Comparison of ENCODE assay signal across 9 mouse cellular contexts in the genomic region with DNA sequence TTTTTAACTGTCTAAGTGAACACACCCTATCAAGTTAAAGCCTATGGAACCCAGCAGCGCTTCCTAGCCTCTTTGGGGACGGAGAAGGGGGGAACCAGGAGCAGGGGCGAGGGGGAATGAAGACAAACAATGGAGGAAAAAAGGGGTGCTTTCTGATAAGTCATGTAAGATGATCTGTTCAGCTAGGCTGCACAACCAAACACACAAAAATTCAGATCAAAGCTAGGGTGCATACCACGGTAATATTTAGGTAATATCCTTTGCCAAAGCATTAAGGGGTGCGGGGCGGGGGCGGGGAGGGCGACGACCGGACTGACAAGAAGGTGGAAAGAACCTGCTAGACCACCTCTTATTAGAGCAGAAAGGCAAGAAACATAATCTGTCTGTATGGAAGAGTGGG. TPM values are rescaled to one million over a fixed set of nuclear protein-coding genes. Genes with fewer than 3 reads are reported as not detected.
A peak's percentile ranks its signal among the peaks of the same experiment; 100 is the strongest.
DNase-seq lines count a peak whose midpoint lies in the region; ATAC-seq lines count a peak whose summit lies in the region.
"Had no signal": no experiment of that assay in that cellular context is flagged by ENCODE, and none has a peak within 500 bp of the region (broad histone marks: within the 10 kb centered on the region; RNA-seq: fewer than 3 reads in every experiment).

No protein-coding gene starts in this region.

- H3K36me3 ChIP-seq in megakaryocyte, embryonic 14.5 days (replicated peaks; ENCODE audit: low read length), result no peaks in the 10 kb centered on the region
- no peaks in the 10 kb centered on the region for H3K36me3 ChIP-seq in forebrain, embryonic 13.5 days (ENCODE audit: poor library complexity, severe bottlenecking)
- no peaks in the 10 kb centered on the region for H3K36me3 ChIP-seq in liver, embryonic 13.5 days
- H3K36me3 ChIP-seq in stomach, embryonic 16.5 days (ENCODE audit: control insufficient read depth, insufficient read depth, low read length), result no peaks in the 10 kb centered on the region

- H3K27ac ChIP-seq in forebrain, embryonic 13.5 days, result peak overlapping the region; percentile 96; the same call in 1 of the 2 replicates
- no peak overlapping the region for H3K27ac ChIP-seq in liver, embryonic 13.5 days
- no peak overlapping the region for H3K27ac ChIP-seq in stomach, embryonic 16.5 days (ENCODE audit: low read length)

- H3K9ac ChIP-seq in forebrain, embryonic 13.5 days, result peak overlapping the region; percentile 98
- peak overlapping the region; percentile 8; the same call in 1 of the 2 replicates for H3K9ac ChIP-seq in liver, embryonic 13.5 days
- H3K9ac ChIP-seq in stomach, embryonic 16.5 days (ENCODE audit: low read length), result 0 out of 2 replicates have a peak overlapping the region, but pooled peaks have one; percentile 88

- H3K9me3 ChIP-seq in megakaryocyte, embryonic 14.5 days, result no peaks in the 10 kb centered on the region
- no peaks in the 10 kb centered on the region for H3K9me3 ChIP-seq in forebrain, embryonic 13.5 days (replicated peaks)
- H3K9me3 ChIP-seq in liver, embryonic 13.5 days (replicated peaks), result no peaks in the 10 kb centered on the region
- H3K9me3 ChIP-seq in stomach, embryonic 16.5 days (replicated peaks; ENCODE audit: control insufficient read depth, low read length), result no peaks in the 10 kb centered on the region

- intact Hi-C loops in left cerebral cortex, postnatal 14 days (cut with DNase I), result loop anchor here (5.0 kb wide), 1 partner anchor 66 kb away; no protein-coding TSS in a partner anchor

- WGBS in forebrain, embryonic 13.5 days, result 7% methylated on average over 10 of the region's 10 CpGs
- WGBS in liver, embryonic 13.5 days (ENCODE audit: insufficient replicate concordance), result 46% methylated on average over 10 of the region's 10 CpGs
- 26% methylated on average over 10 of the region's 10 CpGs for WGBS in stomach, embryonic 16.5 days

- peak overlapping the region; percentile 71 for H3K4me2 ChIP-seq in forebrain, embryonic 13.5 days
- H3K4me2 ChIP-seq in liver, embryonic 13.5 days, result peak overlapping the region; percentile 96
- H3K4me2 ChIP-seq in stomach, embryonic 16.5 days (ENCODE audit: low read depth, low read length), result peak overlapping the region; percentile 86

- ATAC-seq in megakaryocyte, adult 5-6 weeks (ENCODE audit: poor library complexity, severe bottlenecking), result no peak
- no peak for ATAC-seq in forebrain, embryonic 13.5 days
- no peak for ATAC-seq in liver, embryonic 13.5 days (ENCODE audit: low read depth)
- ATAC-seq in stomach, embryonic 16.5 days (ENCODE audit: insufficient read depth, low FRiP score), result no peak

- no peak for DNase-seq in liver, embryonic 13.5 days
- no peak for DNase-seq in ovary, postnatal 14 days (ENCODE audit: low spot score)
- no peak for DNase-seq in c-Kit-positive CD71-positive TER-119-positive erythroid progenitor cells, embryonic 14.5 days (ENCODE audit: low spot score)
- DNase-seq in left cerebral cortex, postnatal 14 days (ENCODE audit: low spot score in 2 of 2), result no peak
- DNase-seq: cerebellum, adult 11-12 months had no signal

- H3K4me1 ChIP-seq in megakaryocyte, embryonic 14.5 days, result peaks cover 59% of the 10 kb centered on the region
- H3K4me1 ChIP-seq in forebrain, embryonic 13.5 days, result peaks cover 17% of the 10 kb centered on the region
- peaks cover 25% of the 10 kb centered on the region for H3K4me1 ChIP-seq in liver, embryonic 13.5 days (replicated peaks)
- H3K4me1 ChIP-seq in stomach, embryonic 16.5 days (ENCODE audit: control insufficient read depth, insufficient read depth, low read length), result no peaks in the 10 kb centered on the region

- H3K4me3 ChIP-seq in megakaryocyte, embryonic 14.5 days (replicated peaks), result peak overlapping the region; percentile 97
- peak overlapping the region; percentile 94 for H3K4me3 ChIP-seq in forebrain, embryonic 13.5 days
- peak overlapping the region; percentile 76 for H3K4me3 ChIP-seq in liver, embryonic 13.5 days (replicated peaks)
- H3K4me3 ChIP-seq in stomach, embryonic 16.5 days (replicated peaks; ENCODE audit: low read length), result peak overlapping the region; percentile 87

- no peaks in the 10 kb centered on the region for H3K27me3 ChIP-seq in megakaryocyte, embryonic 14.5 days (replicated peaks)
- no peaks in the 10 kb centered on the region for H3K27me3 ChIP-seq in forebrain, embryonic 13.5 days
- no peaks in the 10 kb centered on the region for H3K27me3 ChIP-seq in liver, embryonic 13.5 days
- no peaks in the 10 kb centered on the region for H3K27me3 ChIP-seq in stomach, embryonic 16.5 days (ENCODE audit: control insufficient read depth, insufficient read depth, low read length)

RNA-seq across cellular contexts. Expression of a gene that starts 1.2 kb away (rescaled TPM):
- polyA plus RNA-seq in megakaryocyte, embryonic 14.5 days (2012; ENCODE audit: insufficient read depth, low replicate concordance), result 0.15 and 7.5 TPM in 2 replicates
- total RNA-seq in megakaryocyte, adult 5-6 weeks (2015), result 3.6 and 4.0 TPM in 2 replicates
- 1.8 and 3.9 TPM in 2 replicates for total RNA-seq in megakaryocyte, adult 5-6 weeks (2017)
- 14.6 and 15.5 TPM in 2 replicates for polyA plus RNA-seq in forebrain, embryonic 13.5 days (2015; fragmentation: Nextera tagmentation; extraction: Ambion mirVana)
- 0.46 and 0.60 TPM in 2 replicates for polyA plus RNA-seq in liver, embryonic 13.5 days (2015; fragmentation: Nextera tagmentation; extraction: Ambion mirVana)
- polyA plus RNA-seq in stomach, embryonic 16.5 days (2015; fragmentation: Nextera tagmentation; extraction: Ambion mirVana), result 2.9 and 3.0 TPM in 2 replicates
- 10 to 100 TPM; 30.3 to 32.3 TPM for total RNA-seq in left cerebral cortex, postnatal 14 days (2021)

Comparison
In these comparisons a context has a peak if more than half of its experiments do, and no peak if none do; other contexts are left out.
1. H3K9ac ChIP-seq: peak in every context shown above with its lines; median percentile 98 in forebrain, embryonic 13.5 days; 88 in stomach, embryonic 16.5 days; 8 in liver, embryonic 13.5 days.